Mouse (Mus musculus) kidney, embryonic 15.5 days (tissue): ENCODE results near the gene Map3k13. TPM values are rescaled to one million over a fixed set of nuclear protein-coding genes. Genes with fewer than 3 reads are reported as not detected.
A peak's percentile ranks its signal among the peaks of the same experiment; 100 is the strongest.

Source experiments
- ATAC-seq: fragments of 200-750 bp; cut with Nextera tagmentation; replicated peaks from 2 replicates; pipeline ENCODE4 v1.8.0; 2017; ENCODE audit warnings: moderate TSS enrichment; ENCODE audit not compliant: low FRiP score
- H3K27ac ChIP-seq: fragments of 300-500 bp; sonication (generic); 2 replicates; pipeline ENCODE4 v1.5.1; 2015; ENCODE audit warnings: mild to moderate bottlenecking, inconsistent platforms
- H3K27me3 ChIP-seq: fragments of 300-500 bp; sonication (generic); 2 replicates; pipeline ENCODE4 v1.6.1; 2015; ENCODE audit warnings: inconsistent platforms
- H3K36me3 ChIP-seq: fragments of 300-500 bp; sonication (generic); 2 replicates; pipeline ENCODE4 v1.6.1; 2015; ENCODE audit warnings: inconsistent platforms
- H3K4me1 ChIP-seq: fragments of 300-500 bp; sonication (generic); 2 replicates; pipeline ENCODE4 v1.6.1; 2015; ENCODE audit warnings: inconsistent platforms
- H3K4me2 ChIP-seq: fragments of 300-500 bp; sonication (generic); 2 replicates; pipeline ENCODE4 v1.6.1; 2015; ENCODE audit warnings: moderate library complexity, mild to moderate bottlenecking, inconsistent platforms
- H3K4me3 ChIP-seq: fragments of 300-500 bp; sonication (generic); replicated peaks from 2 replicates; pipeline ENCODE4 v1.5.1; 2015; ENCODE audit warnings: mild to moderate bottlenecking, inconsistent platforms
- H3K9ac ChIP-seq: fragments of 300-500 bp; sonication (generic); 2 replicates; pipeline ENCODE4 v1.6.1; 2015; ENCODE audit warnings: mild to moderate bottlenecking, inconsistent platforms
- H3K9me3 ChIP-seq: fragments of 300-500 bp; sonication (generic); replicated peaks from 2 replicates; pipeline ENCODE4 v1.6.1; 2016; ENCODE audit warnings: inconsistent platforms
- WGBS: fragments of 180-500 bp; shearing (Covaris S2); methylation state at CpG from one replicate; pipeline ENCODE4 v1.1.7; 2015; ENCODE audit warnings: mixed read lengths; 5-methylcytosine and 5-hydroxymethylcytosine counted together
- polyA plus RNA-seq: library from polyadenylated mRNA; unstranded; fragments of >200 nt; fragmentation: Nextera tagmentation; extraction: Ambion mirVana; gene quantifications from 2 replicates; pipeline ENCODE4 v1.2.1, GENCODE M21; 2015

Map3k13 gene
- polyA plus RNA-seq, 1 experiment from 2014 or later = 0.73 TPM

DNA sequence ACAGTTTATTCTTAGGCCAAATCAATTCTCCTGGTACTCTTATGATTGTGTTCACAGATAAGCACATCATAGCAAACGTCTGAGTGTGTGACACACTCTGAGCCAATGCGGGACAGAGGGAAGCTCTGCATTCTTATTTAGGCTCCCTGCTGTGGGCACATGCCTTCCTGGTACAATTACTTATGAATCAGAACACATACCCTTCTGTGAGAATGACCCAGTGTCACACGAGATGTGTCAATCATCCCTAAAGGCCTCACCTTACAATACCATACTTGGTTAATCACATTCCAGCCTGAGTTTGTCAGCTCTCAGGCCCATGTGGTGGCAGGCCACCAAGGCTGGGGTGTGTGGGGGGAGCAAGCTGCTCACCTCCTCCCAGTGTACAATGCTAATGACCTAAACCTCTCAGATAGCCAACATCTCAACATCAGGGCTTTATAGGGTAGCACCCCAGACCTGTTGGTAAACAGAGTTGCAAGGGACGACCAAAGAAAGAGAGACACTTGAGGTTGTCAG is 63.0 kb downstream of the Map3k13 start:
- Histone ChIP-seq H3K4me1 (no peaks in the 10 kb centered on the region), H3K9me3 (no peaks in the 10 kb centered on the region; the same call in 1 of the 2 replicates), H3K27me3 (no peaks in the 10 kb centered on the region), H3K9ac (no peak overlapping the region), H3K36me3 (no peaks in the 10 kb centered on the region), H3K27ac (no peak overlapping the region), H3K4me2 (no peak overlapping the region), H3K4me3 (no peak overlapping the region)
- no peak for ATAC-seq
- WGBS = 53% methylated on average over 4 of the region's 4 CpGs

GRCm38 (mm10) chr16:21858163-21858562 is 64.0 kb downstream of the Map3k13 start:
- 75% methylated on average over 6 of the region's 6 CpGs for WGBS
- Histone ChIP-seq H3K4me3 (no peak overlapping the region), H3K4me2 (no peak overlapping the region), H3K9me3 (no peaks in the 10 kb centered on the region; the same call in 1 of the 2 replicates), H3K36me3 (no peaks in the 10 kb centered on the region), H3K4me1 (no peaks in the 10 kb centered on the region), H3K27me3 (no peaks in the 10 kb centered on the region), H3K9ac (no peak overlapping the region), H3K27ac (no peak overlapping the region)
- no peak for ATAC-seq

DNA sequence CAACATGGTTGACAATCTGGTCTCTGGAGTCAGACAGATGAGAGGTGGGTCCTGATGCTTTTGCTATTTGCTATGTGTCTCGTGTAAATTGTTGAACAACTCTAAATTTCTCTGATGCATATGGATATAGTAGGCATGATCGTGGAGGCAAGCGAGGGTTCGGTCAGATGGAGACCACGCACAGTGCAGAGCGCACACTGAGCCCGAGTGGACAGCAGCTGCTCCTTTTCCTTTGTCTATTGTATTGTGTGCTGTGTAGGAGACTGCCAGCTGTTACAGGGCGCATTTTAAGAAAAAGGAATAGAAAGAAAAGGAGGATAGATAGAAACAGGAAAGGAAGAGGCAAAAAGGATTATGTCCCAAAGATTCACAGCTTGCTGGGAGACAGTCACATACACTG is 64.7 kb downstream of the Map3k13 start:
- Histone ChIP-seq H3K4me2 (no peak overlapping the region), H3K9me3 (no peaks in the 10 kb centered on the region; the same call in 1 of the 2 replicates), H3K9ac (no peak overlapping the region), H3K4me3 (no peak overlapping the region), H3K27me3 (0 out of 2 replicates have a peak, but pooled peaks cover 2% of the 10 kb centered on the region), H3K36me3 (no peaks in the 10 kb centered on the region), H3K4me1 (no peaks in the 10 kb centered on the region), H3K27ac (no peak overlapping the region)
- no peak for ATAC-seq
- WGBS = 84% methylated on average over 8 of the region's 8 CpGs

DNA sequence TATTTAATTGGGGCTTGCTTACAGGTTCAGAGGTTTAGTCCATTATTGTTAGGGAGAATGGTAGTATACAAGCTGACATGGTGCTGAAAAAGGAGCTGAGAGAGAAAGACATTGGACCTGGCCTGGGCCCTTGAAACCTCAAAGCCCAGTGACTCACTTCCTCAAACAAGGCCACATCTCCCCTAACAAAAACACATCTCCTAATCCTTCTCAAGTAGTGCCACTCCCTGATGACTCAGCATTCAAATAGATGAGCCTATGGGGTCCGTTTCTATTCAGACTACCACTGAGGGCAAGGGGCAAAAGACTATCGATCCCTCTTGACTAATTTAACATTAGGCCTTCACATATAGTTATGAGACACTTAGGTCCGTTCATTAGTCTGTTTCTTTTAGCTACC is 68.3 kb downstream of the Map3k13 start:
- Histone ChIP-seq H3K4me3 (no peak overlapping the region), H3K36me3 (no peaks in the 10 kb centered on the region), H3K27me3 (0 out of 2 replicates have a peak, but pooled peaks cover 2% of the 10 kb centered on the region), H3K4me1 (peaks cover 8% of the 10 kb centered on the region), H3K9me3 (no peaks in the 10 kb centered on the region; the same call in 1 of the 2 replicates), H3K9ac (no peak overlapping the region), H3K4me2 (no peak overlapping the region), H3K27ac (no peak overlapping the region)
- WGBS = 90% methylated on average over 3 of the region's 3 CpGs
- ATAC-seq = no peak

DNA sequence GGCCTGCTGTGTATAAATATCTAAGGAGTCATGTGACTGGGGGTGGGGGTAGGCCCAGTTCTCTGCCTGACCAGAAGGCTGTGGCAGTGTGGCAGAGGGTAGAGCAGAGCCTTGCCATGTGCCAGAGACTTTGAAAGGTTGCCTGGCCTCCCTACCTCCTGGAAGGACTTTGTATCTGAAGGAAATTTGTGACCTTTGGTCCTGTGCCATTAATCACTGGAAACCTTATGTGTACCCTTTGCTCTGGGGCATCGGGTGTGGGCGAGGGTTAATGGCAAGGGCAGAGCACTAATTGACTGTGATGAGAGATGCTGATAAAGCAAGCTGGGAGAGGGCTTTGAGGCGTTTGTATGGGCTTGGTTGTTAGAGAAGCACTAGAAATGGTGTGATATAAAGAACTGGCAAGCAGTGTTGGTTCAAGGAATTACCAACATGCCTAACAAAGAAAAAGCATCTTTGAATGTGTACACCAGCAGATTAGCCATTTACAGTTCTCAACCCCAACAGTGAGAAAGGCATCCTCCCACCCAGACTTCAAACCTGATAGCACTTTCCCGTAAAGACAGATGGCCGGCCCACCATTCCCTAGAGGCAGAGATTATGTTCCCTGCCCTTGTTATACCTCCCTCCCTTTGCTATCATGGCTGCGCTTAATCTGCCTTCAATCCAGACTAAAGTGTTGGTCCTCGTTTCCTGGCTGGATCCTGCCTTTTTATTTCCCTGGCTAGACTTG is 71.3 kb downstream of the Map3k13 start:
- H3K4me3 ChIP-seq = no peak overlapping the region
- 13% methylated on average over 7 of the region's 7 CpGs for WGBS
- H3K9ac ChIP-seq = no peak overlapping the region
- ATAC-seq = peak; percentile 60
- H3K27ac ChIP-seq = no peak overlapping the region
- H3K4me1 ChIP-seq = peaks cover 15% of the 10 kb centered on the region
- H3K27me3 ChIP-seq = 0 out of 2 replicates have a peak, but pooled peaks cover 2% of the 10 kb centered on the region
- H3K36me3 ChIP-seq = no peaks in the 10 kb centered on the region
- H3K4me2 ChIP-seq = no peak overlapping the region
- no peaks in the 10 kb centered on the region; the same call in 1 of the 2 replicates for H3K9me3 ChIP-seq

GRCm38 (mm10) chr16:21865983-21866575 is 71.9 kb downstream of the Map3k13 start:
- no peaks in the 10 kb centered on the region; the same call in 1 of the 2 replicates for H3K9me3 ChIP-seq
- H3K36me3 ChIP-seq = no peaks in the 10 kb centered on the region
- H3K27ac ChIP-seq = no peak overlapping the region
- no peak overlapping the region for H3K4me3 ChIP-seq
- no peak overlapping the region for H3K9ac ChIP-seq
- H3K27me3 ChIP-seq = 0 out of 2 replicates have a peak, but pooled peaks cover 2% of the 10 kb centered on the region
- WGBS = 41% methylated on average over 11 of the region's 11 CpGs
- H3K4me1 ChIP-seq = peaks cover 15% of the 10 kb centered on the region
- H3K4me2 ChIP-seq = no peak overlapping the region
- ATAC-seq = no peak

GRCm38 (mm10) chr16:21867727-21868126 is 73.6 kb downstream of the Map3k13 start:
- 77% methylated on average over 3 of the region's 3 CpGs for WGBS
- H3K4me1 ChIP-seq = peaks cover 15% of the 10 kb centered on the region
- H3K9ac ChIP-seq = no peak overlapping the region
- H3K4me3 ChIP-seq = no peak overlapping the region
- H3K9me3 ChIP-seq = no peaks in the 10 kb centered on the region
- 0 out of 2 replicates have a peak, but pooled peaks cover 2% of the 10 kb centered on the region for H3K27me3 ChIP-seq
- H3K36me3 ChIP-seq = no peaks in the 10 kb centered on the region
- no peak overlapping the region for H3K4me2 ChIP-seq
- ATAC-seq = no peak
- no peak overlapping the region for H3K27ac ChIP-seq

DNA sequence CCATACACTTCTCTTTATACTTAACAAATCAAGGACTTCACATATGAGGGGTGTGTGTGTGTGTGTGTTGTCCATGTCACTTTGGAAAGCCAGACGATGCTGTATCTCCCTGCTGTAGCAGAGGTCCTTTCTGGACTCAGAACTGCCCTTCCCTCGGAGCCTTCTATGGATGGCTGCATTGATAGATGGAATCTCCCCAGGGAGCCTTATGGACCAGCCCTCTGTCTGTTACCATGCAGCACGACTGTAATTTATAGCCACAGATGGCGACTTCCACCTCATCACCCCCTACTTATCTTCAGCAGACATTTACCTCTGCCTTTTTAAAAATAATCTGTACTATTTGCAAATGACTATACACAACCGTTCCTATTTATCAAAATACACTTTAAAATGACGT is 74.5 kb downstream of the Map3k13 start:
- Histone ChIP-seq H3K27ac (no peak overlapping the region), H3K36me3 (no peaks in the 10 kb centered on the region), H3K27me3 (0 out of 2 replicates have a peak, but pooled peaks cover 2% of the 10 kb centered on the region), H3K4me1 (peaks cover 15% of the 10 kb centered on the region), H3K4me3 (no peak overlapping the region), H3K9me3 (no peaks in the 10 kb centered on the region), H3K4me2 (no peak overlapping the region), H3K9ac (no peak overlapping the region)
- ATAC-seq = no peak
- WGBS = 30% methylated on average over 6 of the region's 6 CpGs

GRCm38 (mm10) chr16:21869879-21870278 is 75.7 kb downstream of the Map3k13 start:
- Histone ChIP-seq H3K9ac (no peak overlapping the region), H3K9me3 (no peaks in the 10 kb centered on the region), H3K36me3 (no peaks in the 10 kb centered on the region), H3K27me3 (no peaks in the 10 kb centered on the region), H3K4me2 (no peak overlapping the region), H3K4me3 (no peak overlapping the region), H3K4me1 (peaks cover 15% of the 10 kb centered on the region), H3K27ac (no peak overlapping the region)
- ATAC-seq = no peak
- WGBS = 15% methylated on average over 4 of the region's 4 CpGs

GRCm38 (mm10) chr16:21877735-21878134 is 83.6 kb downstream of the Map3k13 start:
- Histone ChIP-seq H3K9ac (no peak overlapping the region), H3K27ac (no peak overlapping the region), H3K27me3 (no peaks in the 10 kb centered on the region), H3K9me3 (no peaks in the 10 kb centered on the region), H3K36me3 (no peaks in the 10 kb centered on the region), H3K4me2 (no peak overlapping the region), H3K4me3 (no peak overlapping the region), H3K4me1 (no peaks in the 10 kb centered on the region)
- no peak for ATAC-seq
- WGBS = 77% methylated on average over 3 of the region's 3 CpGs

GRCm38 (mm10) chr16:21878834-21879233 is 84.7 kb downstream of the Map3k13 start:
- H3K4me2 ChIP-seq = no peak overlapping the region
- H3K36me3 ChIP-seq = no peaks in the 10 kb centered on the region
- H3K4me1 ChIP-seq = no peaks in the 10 kb centered on the region
- WGBS = 79% methylated on average over 3 of the region's 3 CpGs
- no peak overlapping the region for H3K4me3 ChIP-seq
- H3K27ac ChIP-seq = no peak overlapping the region
- ATAC-seq = no peak
- H3K9me3 ChIP-seq = no peaks in the 10 kb centered on the region
- no peak overlapping the region for H3K9ac ChIP-seq
- no peaks in the 10 kb centered on the region for H3K27me3 ChIP-seq

GRCm38 (mm10) chr16:21881181-21881580 is 87.0 kb downstream of the Map3k13 start:
- Histone ChIP-seq H3K27me3 (no peaks in the 10 kb centered on the region), H3K9me3 (no peaks in the 10 kb centered on the region), H3K4me2 (no peak overlapping the region), H3K4me1 (no peaks in the 10 kb centered on the region), H3K9ac (no peak overlapping the region), H3K4me3 (no peak overlapping the region), H3K27ac (no peak overlapping the region), H3K36me3 (no peaks in the 10 kb centered on the region)
- WGBS = 54% methylated on average over 6 of the region's 6 CpGs
- no peak for ATAC-seq
